Comparison of ENCODE assay signal across 9 mouse cellular contexts in the genomic region with DNA sequence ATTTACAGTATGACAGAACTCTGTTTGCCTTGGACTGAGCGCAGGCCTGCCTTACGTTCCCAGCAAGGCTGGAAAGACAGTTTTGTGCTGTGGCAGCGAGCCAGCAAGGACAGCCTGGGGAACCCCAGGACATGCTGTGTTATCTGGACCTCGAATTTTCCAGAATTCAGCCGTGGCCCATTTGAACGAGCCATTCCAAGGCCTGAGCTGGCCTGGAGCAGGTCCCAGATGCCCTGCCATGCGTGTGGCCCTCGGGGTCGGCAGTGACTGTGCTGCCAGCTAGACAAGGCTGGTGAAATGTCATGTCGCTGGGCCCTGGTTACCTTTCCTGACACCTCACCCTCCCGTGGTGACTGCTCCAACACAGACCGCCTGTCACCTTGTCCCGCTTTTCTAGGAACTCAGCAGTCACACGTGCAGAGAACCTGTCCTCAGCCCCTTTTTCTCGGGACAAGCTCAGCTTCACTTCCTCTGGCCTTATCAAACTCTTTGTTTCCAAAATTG.
DNase-seq lines count a peak whose midpoint lies in the region; ATAC-seq and TF ChIP-seq lines count a peak whose summit lies in the region.
"Had no signal": no experiment of that assay in that cellular context is flagged by ENCODE, and none has a peak within 500 bp of the region (broad histone marks: within the 10 kb centered on the region; RNA-seq: fewer than 3 reads in every experiment).

No protein-coding gene starts in this region.

- no peak overlapping the region for H3K27ac ChIP-seq in gastrocnemius, adult 2 months
- peak overlapping the region; percentile 62; the same call in 1 of the 2 replicates for H3K27ac ChIP-seq in limb, embryonic 12.5 days

- intact Hi-C loops in gastrocnemius, adult 2 months (cut with DNase I): no loop called here
- intact Hi-C loops in left cerebral cortex, postnatal 25 days (cut with DNase I): no loop called here

- no peak for ATAC-seq in limb, embryonic 12.5 days (ENCODE audit: insufficient number of reproducible peaks, insufficient read depth, low FRiP score, low TSS enrichment, low read depth)

- no peaks in the 10 kb centered on the region for H3K36me3 ChIP-seq in limb, embryonic 12.5 days

- H3K9ac ChIP-seq in limb, embryonic 12.5 days (replicated peaks): no peak overlapping the region

- no peaks in the 10 kb centered on the region; the same call in 1 of the 2 replicates for H3K27me3 ChIP-seq in limb, embryonic 12.5 days

- H3K4me1 ChIP-seq in limb, embryonic 12.5 days (replicated peaks): peaks cover 56% of the 10 kb centered on the region

- no peak overlapping the region for H3K4me3 ChIP-seq in gastrocnemius, adult 2 months
- no peak overlapping the region for H3K4me3 ChIP-seq in limb, embryonic 12.5 days (replicated peaks)

- H3K9me3 ChIP-seq in limb, embryonic 12.5 days: no peaks in the 10 kb centered on the region

- no peak for TF ChIP-seq CTCF in gastrocnemius, adult 2 months (IDR thresholded peaks at IDR 0.05)

- H3K4me2 ChIP-seq in limb, embryonic 12.5 days: no peak overlapping the region

- peak; percentile 48 for DNase-seq in gastrocnemius, postnatal 10 days
- no peak for DNase-seq in gastrocnemius, adult 2 months
- DNase-seq in ovary, adult 18-20 months (ENCODE audit: low spot score): peak; percentile 41
- no peak for DNase-seq in ovary, postnatal 10 days (ENCODE audit: low spot score)
- peak; percentile 50 for DNase-seq in heart, adult 8-10 months (ENCODE audit: low spot score)
- DNase-seq in left cerebral cortex, postnatal 25 days (ENCODE audit: low spot score in 2 of 2): no peak
- no peak for DNase-seq in layer of hippocampus, postnatal 36 days
- DNase-seq: lung, postnatal 36 days had no signal

- WGBS in limb, embryonic 12.5 days: 60% methylated on average over 15 of the region's 15 CpGs

Comparison
In these comparisons a context has a peak if more than half of its experiments do, and no peak if none do; other contexts are left out.
1. DNase-seq: peak in gastrocnemius, postnatal 10 days (single experiment), ovary, adult 18-20 months (single experiment) and heart, adult 8-10 months (single experiment); none in gastrocnemius, adult 2 months (single experiment), ovary, postnatal 10 days (single experiment), left cerebral cortex, postnatal 25 days (0 of 2) and layer of hippocampus, postnatal 36 days (0 of 2).